Mouse (Mus musculus) Patski (cell line): ENCODE results near the gene Rnaset2b. TPM values are rescaled to one million over a fixed set of nuclear protein-coding genes. Genes with fewer than 3 reads are reported as not detected.
"Not testable (repeated sequence)": the region's sequence is repeated elsewhere in the genome, so short reads cannot be mapped to it uniquely, and the experiment has no call there.

Experiments
- ATAC-seq: fragments of 100-300 bp; one replicate; pipeline ENCODE4 v1.8.0; 2021
- CTCF ChIA-PET: fragments of 350-600 bp; sonication (Branson Sonifier 250); formaldehyde crosslinking; loops from one replicate; lab custom pipeline; 2022; ENCODE audit warnings: inconsistent platforms; lab: Charles Lee
- POLR2A ChIA-PET: fragments of 350-600 bp; sonication (Branson Sonifier 250); formaldehyde crosslinking; loops from one replicate; lab custom pipeline; 2022; ENCODE audit warnings: antibody characterized with exemption, inconsistent platforms; lab: Charles Lee
- DNase-seq: peaks from one replicate; pipeline ENCODE4 v3.0.0-alpha.2; 2011; ENCODE audit warnings: low read depth, low spot score
- H3K27me3 ChIP-seq: fragments of 371-371 bp; one replicate; pipeline ENCODE4 v1.5.1; 2021
- in situ Hi-C: fragments of 300-500 bp; cut with MboI; formaldehyde crosslinking; loops from 3 replicates; pipeline ENCODE4 v1.11.1; 2018; ENCODE audit warnings: low pct_unique_long_range_greater_than_20kb, mixed read lengths
- polyA plus RNA-seq: library from polyadenylated mRNA; unstranded; gene quantifications from one replicate; pipeline ENCODE4 v1.2.3, GENCODE M21; 2021

The Rnaset2b gene
- polyA plus RNA-seq = 147 TPM

DNA sequence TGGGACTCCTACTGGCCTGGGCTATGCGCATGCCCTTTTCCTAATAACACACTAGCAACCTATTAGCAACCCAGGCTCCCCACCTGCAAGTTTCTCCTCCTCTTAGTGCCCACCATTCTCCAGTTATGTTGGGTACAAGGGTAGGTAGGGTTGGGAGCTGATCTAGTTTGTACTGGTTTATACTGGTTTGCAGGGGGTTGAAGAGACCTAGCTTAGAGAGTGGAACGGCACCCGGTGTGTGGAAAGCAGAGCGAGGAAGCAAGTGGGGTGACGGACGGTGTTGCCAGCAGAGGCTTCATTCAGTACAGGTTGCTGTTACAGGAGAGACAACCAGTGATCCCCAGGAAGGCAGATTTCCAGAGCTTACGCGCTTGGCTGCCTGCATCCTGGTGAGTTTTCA lies at the start of gene Rnaset2b:
Rnaset2b (plus strand) TSS at position 301 of the 400 bp plus-strand sequence.
- CTCF ChIA-PET, in situ Hi-C loops, ATAC-seq, DNase-seq, H3K27me3 ChIP-seq, POLR2A ChIA-PET: not testable (repeated sequence)

DNA sequence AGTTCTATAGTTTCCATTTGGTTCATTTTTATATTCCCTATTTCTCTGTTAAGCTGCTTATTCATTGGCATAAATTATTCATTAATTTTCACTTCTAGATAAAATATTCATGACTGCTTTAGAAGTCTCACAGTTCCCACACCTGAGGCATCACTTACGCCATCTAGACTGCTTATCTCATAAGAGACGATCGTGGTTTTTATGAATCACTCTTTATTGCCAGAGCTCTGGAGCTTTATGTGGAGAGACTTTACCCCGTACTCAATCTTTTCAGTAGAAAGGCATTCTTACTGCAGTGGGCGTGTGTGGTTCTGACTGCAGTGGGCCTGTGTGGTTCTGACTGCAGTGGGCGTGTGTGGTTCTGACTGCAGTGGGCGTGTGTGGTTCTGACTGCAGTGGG lies 38.8 kb upstream of the Rnaset2b start:
- DNase-seq, POLR2A ChIA-PET, in situ Hi-C loops, ATAC-seq, H3K27me3 ChIP-seq, CTCF ChIA-PET: not testable (repeated sequence)

DNA sequence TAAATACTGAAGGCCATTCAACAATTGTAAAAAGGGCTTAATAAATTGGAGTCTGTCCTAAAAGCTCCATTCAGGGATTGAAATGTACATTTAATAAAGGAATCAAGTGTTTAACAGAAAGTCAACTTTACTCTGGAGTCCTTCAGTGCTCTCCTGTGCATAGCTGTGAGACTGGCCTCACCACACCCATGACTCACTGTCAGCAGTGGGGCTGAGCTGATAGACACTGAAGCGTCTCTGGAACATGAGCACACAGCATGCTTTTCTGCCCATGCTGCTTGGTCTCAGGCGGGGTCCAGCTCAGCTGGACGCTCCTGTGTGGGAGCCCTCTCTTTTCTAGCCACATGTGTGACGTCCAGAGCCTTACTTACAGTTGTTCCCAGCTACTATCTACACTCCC lies 27.9 kb upstream of the Rnaset2b start:
- in situ Hi-C loops = loop anchor here (10.0 kb wide), 1 partner anchor 1002 kb away; the partner anchor contains the start of gene Rsph3a
- CTCF ChIA-PET, H3K27me3 ChIP-seq, POLR2A ChIA-PET, DNase-seq: not testable (repeated sequence)
- peak; percentile 97 for ATAC-seq

DNA sequence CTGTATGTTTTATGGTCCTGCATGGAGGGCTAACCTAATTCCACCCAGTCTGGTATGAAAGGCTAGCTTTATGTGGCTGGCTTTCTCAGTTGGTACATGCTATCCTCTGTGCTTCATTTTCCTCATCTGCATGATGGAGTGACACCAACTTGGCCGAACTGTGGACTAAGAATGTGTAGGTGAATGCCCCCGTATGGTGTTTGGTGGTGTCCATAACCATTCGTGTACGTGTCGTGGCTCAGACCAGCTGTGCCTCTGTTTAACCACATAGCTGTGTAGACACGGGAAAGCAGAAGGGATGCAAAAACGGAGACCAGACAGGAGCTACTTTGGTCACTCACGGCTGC lies 22.8 kb upstream of the Rnaset2b start:
- POLR2A ChIA-PET, DNase-seq, H3K27me3 ChIP-seq, ATAC-seq, CTCF ChIA-PET: not testable (repeated sequence)
- in situ Hi-C loops = loop anchor here (5.0 to 10.0 kb wide), 2 partner anchors 95 to 997 kb away; partner anchors contain the start of gene Rsph3a

DNA sequence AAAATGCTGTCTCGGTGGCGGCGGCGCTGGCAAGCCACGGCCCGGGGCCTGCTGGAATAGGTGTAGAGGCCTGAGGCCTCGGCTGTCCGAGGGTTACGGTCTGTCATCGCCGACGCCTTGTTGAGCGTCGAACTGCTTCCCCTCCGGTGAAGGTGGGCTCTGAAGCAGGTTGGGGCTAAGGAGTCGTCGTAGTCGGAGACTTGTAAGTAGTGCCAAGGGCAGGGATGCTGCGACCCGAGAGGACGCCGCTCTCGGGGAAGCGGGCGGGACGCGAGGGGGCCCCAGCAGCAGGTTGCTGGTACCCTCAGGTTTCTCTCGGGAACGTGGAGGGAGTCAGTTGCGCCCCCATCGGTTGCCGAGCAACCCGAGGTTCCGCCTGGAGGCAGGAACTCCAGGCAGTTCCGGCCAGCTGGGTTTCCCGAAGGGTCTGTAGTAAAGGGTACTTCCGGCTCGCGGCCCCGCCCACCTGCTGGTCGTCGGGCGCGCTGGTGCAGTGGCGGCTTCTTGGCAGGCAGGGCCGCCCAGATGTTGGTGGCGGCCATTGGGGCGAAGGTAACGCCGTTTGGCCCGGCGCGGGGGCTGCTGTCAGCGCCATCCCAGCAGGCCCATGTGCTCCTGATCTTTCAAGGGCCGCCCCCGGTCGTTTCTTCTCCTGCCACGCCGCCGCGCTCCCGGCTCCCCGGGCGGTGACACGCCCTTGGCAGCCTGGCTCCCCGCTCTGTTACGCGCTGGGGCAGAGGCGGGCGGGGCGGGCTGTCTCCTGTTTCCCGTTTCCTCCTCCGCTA lies 22.3 kb upstream of the Rnaset2b start, which contains the start of gene Rsph3b:
Rsph3b (minus strand) TSS at position 699 of the 785 bp plus-strand sequence.
- in situ Hi-C loops = loop anchor here (5.0 to 10.0 kb wide), 2 partner anchors 96 to 997 kb away; partner anchors contain the start of gene Rsph3a
- POLR2A ChIA-PET = interaction anchor here (0.9 kb wide), 1 partner anchor 998 kb away, joined by 4 read pairs; no protein-coding TSS in a partner anchor
- H3K27me3 ChIP-seq, CTCF ChIA-PET: not testable (repeated sequence)
- DNase-seq = peak; percentile 57
- peak; percentile 98 for ATAC-seq

DNA sequence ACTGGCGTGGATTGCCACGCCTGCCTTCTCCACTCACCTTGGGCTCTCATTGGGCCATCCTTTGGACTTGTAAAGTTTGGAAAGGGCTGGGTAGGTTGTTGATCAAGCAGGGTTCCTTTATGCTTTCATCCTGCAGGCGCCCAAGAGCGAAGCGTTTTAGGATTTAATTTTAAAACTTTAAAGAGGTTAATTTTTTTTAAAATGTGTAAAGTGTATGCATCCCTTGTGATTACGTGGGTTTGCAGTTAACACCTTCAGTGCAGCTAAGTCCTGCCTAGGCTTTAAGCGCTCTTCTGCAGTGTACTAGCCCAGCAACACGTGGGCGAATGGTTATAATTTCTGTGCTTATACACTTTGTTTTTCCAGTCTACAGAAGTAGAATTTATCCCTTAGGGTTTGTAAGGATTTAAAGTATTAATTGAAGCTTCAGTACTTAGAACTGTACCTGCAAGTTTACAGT lies 21.6 kb upstream of the Rnaset2b start:
- POLR2A ChIA-PET = interaction anchor here (0.9 kb wide), 1 partner anchor 997 kb away, joined by 4 read pairs; no protein-coding TSS in a partner anchor
- CTCF ChIA-PET, H3K27me3 ChIP-seq: not testable (repeated sequence)
- DNase-seq = peak; percentile 60
- in situ Hi-C loops = loop anchor here (5.0 to 10.0 kb wide), 2 partner anchors 96 to 996 kb away; partner anchors contain the start of gene Rsph3a
- ATAC-seq = peak; percentile 15

DNA sequence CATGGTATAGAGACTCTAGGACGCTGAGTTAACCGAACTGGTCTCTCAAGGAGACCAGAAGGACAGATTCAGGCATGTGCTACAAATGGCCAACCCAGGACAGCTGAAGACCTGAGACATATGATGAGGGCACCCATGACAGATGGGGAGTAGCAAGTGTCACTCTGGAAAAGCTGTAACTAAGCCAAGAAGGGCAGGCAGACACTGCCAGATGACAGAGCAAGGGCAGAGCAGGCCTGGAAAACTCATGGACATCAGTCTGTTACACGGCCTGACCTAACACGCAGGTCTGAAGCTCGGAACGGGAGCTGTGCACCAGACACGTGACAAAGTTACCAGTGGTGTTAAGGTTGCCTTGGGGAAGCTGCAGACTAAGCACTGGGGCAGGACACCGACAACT lies 11.6 kb upstream of the Rnaset2b start:
- CTCF ChIA-PET, DNase-seq, H3K27me3 ChIP-seq, POLR2A ChIA-PET, in situ Hi-C loops, ATAC-seq: not testable (repeated sequence)

DNA sequence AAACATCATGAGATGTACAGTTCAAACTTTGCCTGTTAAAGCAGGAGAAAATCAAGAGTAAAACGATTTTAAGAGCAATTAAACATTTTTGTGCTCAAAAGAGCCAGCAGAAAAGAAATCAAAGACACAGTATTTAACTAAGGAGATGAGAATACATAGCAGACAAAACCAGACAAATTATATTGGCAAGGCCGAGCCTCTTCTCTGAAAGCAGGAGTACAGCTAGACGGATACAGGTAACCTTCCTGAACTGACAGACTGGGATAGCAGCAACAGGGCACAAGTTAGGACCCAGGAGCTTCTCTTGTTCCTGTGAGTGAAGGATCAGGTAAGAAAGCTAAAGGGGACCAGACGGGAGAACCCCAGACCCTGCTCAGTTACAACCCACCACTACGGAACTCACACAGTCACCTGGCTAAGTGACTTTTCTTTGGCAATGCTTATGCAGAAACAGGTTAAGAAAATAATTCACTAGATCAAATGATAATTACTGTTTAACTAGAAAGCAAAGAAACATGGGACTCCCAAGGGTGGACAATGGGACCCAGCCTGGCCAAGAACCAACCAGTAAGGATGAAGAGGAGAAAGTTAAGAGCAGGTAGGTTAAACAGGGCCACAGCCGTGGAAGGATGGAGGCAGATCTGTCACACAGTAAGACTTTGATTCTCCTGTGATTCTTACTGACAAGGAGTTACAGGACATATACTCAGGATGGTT lies 10.7 kb upstream of the Rnaset2b start:
- in situ Hi-C loops, H3K27me3 ChIP-seq, DNase-seq, ATAC-seq, CTCF ChIA-PET, POLR2A ChIA-PET: not testable (repeated sequence)

DNA sequence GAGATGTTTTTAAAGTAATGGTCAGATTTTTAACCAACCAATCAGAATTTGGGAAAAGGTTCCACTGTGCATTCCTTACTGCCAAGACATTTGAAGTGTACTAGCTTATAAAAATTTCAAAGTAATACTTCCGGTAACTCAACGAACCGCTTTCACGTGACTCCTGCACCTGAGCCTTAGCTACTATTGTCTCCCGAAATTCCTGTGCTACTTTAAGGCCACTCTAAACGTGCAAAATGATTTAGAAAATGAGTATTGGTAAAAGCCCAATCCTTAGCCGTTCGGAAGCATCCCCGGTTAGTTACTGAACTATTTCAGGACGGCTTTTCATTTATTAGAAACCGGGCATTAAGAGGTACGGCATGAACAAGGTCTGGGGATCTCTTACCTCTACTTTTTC lies 10.1 kb upstream of the Rnaset2b start:
- H3K27me3 ChIP-seq, POLR2A ChIA-PET, DNase-seq, in situ Hi-C loops, CTCF ChIA-PET, ATAC-seq: not testable (repeated sequence)

DNA sequence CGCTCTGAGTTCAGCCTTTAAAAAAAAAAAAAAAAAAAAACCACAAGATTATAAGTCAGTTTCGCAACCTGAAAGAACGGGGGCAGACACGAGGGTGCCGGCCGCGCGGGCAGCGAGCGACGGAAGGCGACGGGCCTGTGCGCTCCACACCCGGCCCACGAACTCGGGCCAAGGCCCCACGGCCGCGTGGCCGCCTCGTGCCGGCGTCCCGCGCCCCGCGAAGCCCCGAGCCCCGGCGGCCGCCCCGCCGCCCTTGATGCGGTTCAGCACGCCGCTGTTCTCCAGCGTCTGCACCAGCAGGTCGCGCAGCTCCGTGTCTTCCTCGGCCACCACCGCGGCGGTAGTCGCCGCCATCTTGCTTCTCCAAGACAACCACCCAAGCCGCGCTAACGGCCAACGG lies 9.7 kb upstream of the Rnaset2b start, which contains the start of gene Tagap1:
Tagap1 (minus strand) TSS at position 381 of the 400 bp plus-strand sequence.
- POLR2A ChIA-PET, DNase-seq, H3K27me3 ChIP-seq, CTCF ChIA-PET, in situ Hi-C loops, ATAC-seq: not testable (repeated sequence)

DNA sequence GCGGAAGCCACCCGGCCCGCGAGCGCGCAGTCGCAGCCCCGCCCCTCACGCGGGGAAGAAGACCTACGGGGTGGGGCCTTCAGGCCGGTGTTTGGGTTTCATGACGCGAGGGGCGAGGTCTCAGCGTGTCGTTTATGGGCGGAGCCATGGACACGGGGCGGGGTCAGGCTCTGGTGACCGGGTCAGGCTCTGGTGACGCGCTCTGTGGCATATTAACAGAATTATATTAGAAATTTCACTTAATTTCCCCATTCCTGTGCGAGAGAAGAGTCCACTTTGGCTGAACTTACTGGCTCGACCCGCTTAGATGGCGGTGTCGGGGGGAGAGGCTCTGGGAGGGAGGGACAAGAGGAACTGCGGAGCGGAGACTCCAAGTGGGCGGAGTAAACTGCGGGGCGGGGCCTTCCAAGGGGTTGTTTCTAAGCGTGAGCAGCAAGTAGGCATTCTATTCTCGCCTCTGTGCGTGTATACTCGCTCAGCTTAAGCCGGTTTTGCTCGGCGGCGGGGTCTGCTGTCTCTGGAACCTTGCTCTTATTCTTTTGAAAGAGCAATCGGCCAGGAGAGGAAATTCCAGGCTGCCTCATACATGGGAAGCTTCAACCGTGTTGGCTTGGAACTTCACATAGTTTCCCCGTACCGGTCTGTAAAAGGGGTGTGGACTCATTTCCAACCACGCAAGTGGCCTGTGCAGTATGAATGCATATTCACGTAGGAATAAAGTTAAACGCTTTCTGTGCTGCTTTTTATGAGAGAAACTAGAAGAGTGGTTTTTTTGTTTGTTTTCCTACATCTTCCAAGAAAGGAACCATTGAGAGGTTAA lies 9.0 kb upstream of the Rnaset2b start:
- CTCF ChIA-PET, POLR2A ChIA-PET, H3K27me3 ChIP-seq, in situ Hi-C loops, DNase-seq: not testable (repeated sequence)
- ATAC-seq = peak; percentile 94

DNA sequence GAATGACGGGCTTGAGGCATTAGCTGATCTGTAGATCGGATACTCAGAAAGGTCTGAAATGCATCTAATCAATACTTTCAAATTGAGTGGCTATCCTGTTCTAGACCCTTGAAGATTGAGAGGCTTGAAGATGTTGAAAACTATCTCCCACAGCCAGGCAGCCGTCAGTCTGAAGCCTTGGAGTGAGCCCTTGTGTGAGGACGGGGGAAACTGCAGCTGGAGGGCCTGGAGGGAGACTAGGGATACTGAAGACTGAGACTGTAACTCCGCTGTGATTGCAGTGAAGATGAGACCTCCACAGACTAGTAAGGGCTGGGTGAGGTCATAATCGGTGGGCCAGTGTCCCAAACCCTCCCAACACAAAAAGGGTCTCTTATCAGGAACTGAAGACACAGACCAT lies 8.1 kb upstream of the Rnaset2b start:
- in situ Hi-C loops, POLR2A ChIA-PET, H3K27me3 ChIP-seq, ATAC-seq, CTCF ChIA-PET, DNase-seq: not testable (repeated sequence)

DNA sequence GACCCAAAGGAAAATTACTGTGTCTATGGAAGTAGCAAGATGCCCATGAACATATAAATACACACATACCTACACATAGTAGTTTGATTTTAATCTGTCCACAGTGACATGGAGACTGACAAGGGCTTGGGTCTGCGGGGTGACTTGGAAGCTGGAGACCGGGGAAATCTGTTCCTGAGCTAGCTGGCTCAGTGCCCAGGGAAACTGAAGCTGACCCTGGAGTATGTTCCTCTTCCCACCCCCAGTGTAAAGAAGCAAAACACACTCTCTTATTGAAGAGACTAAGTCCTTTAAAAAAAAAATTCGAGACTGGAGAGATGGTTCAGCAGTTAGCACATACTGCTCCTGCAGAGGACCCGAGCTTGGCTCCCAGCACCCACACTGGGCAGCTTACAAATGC lies 7.5 kb upstream of the Rnaset2b start:
- in situ Hi-C loops, DNase-seq, POLR2A ChIA-PET, CTCF ChIA-PET, ATAC-seq, H3K27me3 ChIP-seq: not testable (repeated sequence)
